Comparison of ENCODE assay signal across 24 mouse cellular contexts in the genomic region with DNA sequence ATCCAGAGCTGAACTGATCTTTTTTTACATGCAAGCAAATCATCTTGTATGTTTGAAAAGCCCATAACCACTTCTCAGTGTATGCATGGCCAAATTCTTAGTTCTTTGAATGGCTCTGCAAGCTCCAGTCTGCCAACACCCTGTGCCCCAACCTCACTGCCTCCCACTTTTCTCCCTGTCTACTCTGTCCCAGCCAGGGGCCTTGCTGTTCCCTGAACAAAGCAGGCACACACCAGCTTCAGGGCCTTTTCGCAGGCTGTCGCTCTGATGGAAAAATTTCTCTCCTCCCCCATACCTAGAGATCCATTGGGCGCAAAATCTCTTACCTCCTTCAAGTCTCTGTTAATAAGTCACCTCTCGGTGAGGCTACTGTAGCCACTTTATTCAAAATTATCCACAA.
"Had no signal": no experiment of that assay in that cellular context is flagged by ENCODE, and none has a peak within 500 bp of the region (broad histone marks: within the 10 kb centered on the region; RNA-seq: fewer than 3 reads in every experiment).

No protein-coding gene starts in this region.

- H3K27me3 ChIP-seq: heart, embryonic 12.5 days; hindbrain, embryonic 12.5 days; intestine, embryonic 15.5 days; limb, embryonic 12.5 days; liver, embryonic 13.5 days; liver, embryonic 15.5 days had no signal

- H3K4me2 ChIP-seq: heart, embryonic 12.5 days; hindbrain, embryonic 12.5 days; hindbrain, embryonic 14.5 days; intestine, embryonic 15.5 days; limb, embryonic 12.5 days; liver, embryonic 11.5 days; liver, embryonic 13.5 days; liver, embryonic 15.5 days had no signal

- H3K9me3 ChIP-seq: heart, embryonic 10.5 days; hindbrain, embryonic 10.5 days; hindbrain, embryonic 12.5 days; intestine, embryonic 15.5 days; limb, embryonic 10.5 days; limb, embryonic 12.5 days; liver, embryonic 15.5 days had no signal

- H3K27ac ChIP-seq: gastrocnemius, adult 2 months; heart, embryonic 10.5 days; hindbrain, embryonic 10.5 days; hindbrain, embryonic 12.5 days; hindbrain, embryonic 14.5 days; intestine, embryonic 15.5 days; layer of hippocampus, adult 2 months; left cerebral cortex, adult 2 months; limb, embryonic 10.5 days; limb, embryonic 12.5 days; liver, embryonic 13.5 days; liver, embryonic 15.5 days had no signal

- H3K4me3 ChIP-seq: gastrocnemius, adult 2 months; heart, embryonic 10.5 days; heart, embryonic 12.5 days; hindbrain, embryonic 10.5 days; hindbrain, embryonic 12.5 days; intestine, embryonic 15.5 days; layer of hippocampus, adult 2 months; left cerebral cortex, adult 2 months; limb, embryonic 10.5 days; limb, embryonic 12.5 days; liver, embryonic 13.5 days; liver, embryonic 15.5 days had no signal

- H3K9ac ChIP-seq: heart, embryonic 12.5 days; hindbrain, embryonic 12.5 days; hindbrain, embryonic 14.5 days; intestine, embryonic 15.5 days; limb, embryonic 12.5 days; liver, embryonic 13.5 days; liver, embryonic 15.5 days had no signal

- H3K4me1 ChIP-seq: heart, embryonic 10.5 days; heart, embryonic 12.5 days; hindbrain, embryonic 10.5 days; hindbrain, embryonic 12.5 days; intestine, embryonic 15.5 days; limb, embryonic 10.5 days; limb, embryonic 12.5 days; liver, embryonic 13.5 days; liver, embryonic 15.5 days had no signal

- ATAC-seq: forebrain, embryonic 16.5 days; hindbrain, embryonic 16.5 days; inflammation-experienced regulatory T-cells, adult 6 months; intestine, embryonic 15.5 days; intestine, postnatal 0 days had no signal

- DNase-seq: gastrocnemius, adult 2 months; gastrocnemius, postnatal 10 days; gastrocnemius, postnatal 25 days; heart, adult 18-20 months; heart, postnatal 10 days; heart, postnatal 4 days; liver; liver, embryonic 13.5 days had no signal

- H3K36me3 ChIP-seq: heart, embryonic 10.5 days; heart, embryonic 12.5 days; hindbrain, embryonic 10.5 days; hindbrain, embryonic 12.5 days; intestine, embryonic 15.5 days; limb, embryonic 10.5 days; limb, embryonic 12.5 days; liver, embryonic 13.5 days; liver, embryonic 15.5 days had no signal
